Mouse (Mus musculus) brain, embryonic 14.5 days (tissue): ENCODE measurements at regions not wholly inside any gene's neighbourhood (a gene's known extent, or its start where the extent isn't known, plus 50 kb on each side); places are given as distances from the start of the nearest gene placed in this dataset.

Source experiments
- CTCF ChIP-seq: fragments of 200-500 bp; IDR thresholded peaks from 2 replicates; pipeline ENCODE4 v1.5.1; 2012; ENCODE audit warnings: inconsistent platforms, mild to moderate bottlenecking, moderate library complexity, borderline replicate concordance; ENCODE audit not compliant: insufficient read depth, insufficient read length; ENCODE audit errors: extremely low read depth
- POLR2A ChIP-seq: fragments of 200-500 bp; IDR thresholded peaks from 2 replicates; pipeline ENCODE4 v1.6.1; 2012; ENCODE audit warnings: mild to moderate bottlenecking, inconsistent platforms, borderline replicate concordance; ENCODE audit not compliant: poor library complexity, insufficient read depth, insufficient read length, severe bottlenecking; ENCODE audit errors: extremely low read depth

GRCm38 (mm10) chr4:87653440-87654165, 379.6 kb downstream of the Mllt3 start:
- TF ChIP-seq CTCF (no peak), POLR2A (no peak)
